Mouse (Mus musculus): ENCODE results near the gene Cep95. TPM values are rescaled to one million over a fixed set of nuclear protein-coding genes. Genes with fewer than 3 reads are reported as not detected.

The Cep95 gene
- polyA plus RNA-seq, 1 experiment from 2014 or later: 22.7 TPM

- Histone ChIP-seq H3K4me1 (no peaks in the 10 kb centered on the region), H3K9ac (no peak overlapping the region), H3K4me3 (no peak overlapping the region), H3K9me3 (replicated peaks) (no peaks in the 10 kb centered on the region), H3K4me2 (replicated peaks) (no peak overlapping the region), H3K36me3 (no peaks in the 10 kb centered on the region), H3K27me3 (no peaks in the 10 kb centered on the region), H3K27ac (no peak overlapping the region)
- 55% methylated on average over 5 of the region's 5 CpGs for WGBS
- no peak for ATAC-seq (ENCODE audit: low FRiP score)
Observed at GRCm38 (mm10) chr11:106755583-106755982, 33.5 kb upstream of the Cep95 start.

GRCm38 (mm10) chr11:106759028-106759427, 30.0 kb upstream of the Cep95 start:
- WGBS: 95% methylated on average over 3 of the region's 3 CpGs
- Histone ChIP-seq H3K36me3 (no peaks in the 10 kb centered on the region), H3K27ac (no peak overlapping the region), H3K4me2 (replicated peaks) (no peak overlapping the region), H3K27me3 (no peaks in the 10 kb centered on the region), H3K9me3 (replicated peaks) (no peaks in the 10 kb centered on the region), H3K4me1 (peaks cover 14% of the 10 kb centered on the region), H3K9ac (no peak overlapping the region), H3K4me3 (no peak overlapping the region)
- ATAC-seq (ENCODE audit: low FRiP score): no peak

GRCm38 (mm10) chr11:106760511-106760910, 28.5 kb upstream of the Cep95 start:
- Histone ChIP-seq H3K27ac (no peak overlapping the region), H3K4me2 (replicated peaks) (no peak overlapping the region), H3K9ac (no peak overlapping the region), H3K4me1 (peaks cover 14% of the 10 kb centered on the region), H3K36me3 (no peaks in the 10 kb centered on the region; the same call in 1 of the 2 replicates), H3K4me3 (no peak overlapping the region), H3K9me3 (replicated peaks) (no peaks in the 10 kb centered on the region), H3K27me3 (no peaks in the 10 kb centered on the region)
- ATAC-seq (ENCODE audit: low FRiP score): no peak
- WGBS: 92% methylated on average over 5 of the region's 5 CpGs

- Histone ChIP-seq H3K36me3 (peaks cover 12% of the 10 kb centered on the region), H3K4me2 (replicated peaks) (no peak overlapping the region), H3K27me3 (no peaks in the 10 kb centered on the region), H3K27ac (peak overlapping the region; percentile 68), H3K4me1 (peaks cover 14% of the 10 kb centered on the region), H3K4me3 (no peak overlapping the region), H3K9ac (no peak overlapping the region), H3K9me3 (replicated peaks) (no peaks in the 10 kb centered on the region)
- 47% methylated on average over 5 of the region's 5 CpGs for WGBS
- no peak for ATAC-seq (ENCODE audit: low FRiP score)
Observed at GRCm38 (mm10) chr11:106762139-106762799, 26.8 kb upstream of the Cep95 start.

- Histone ChIP-seq H3K4me1 (peaks cover 14% of the 10 kb centered on the region), H3K9me3 (replicated peaks) (peaks cover 4% of the 10 kb centered on the region; the same call in 1 of the 2 replicates), H3K4me2 (replicated peaks) (no peak overlapping the region), H3K27ac (peak overlapping the region; percentile 68; the same call in 1 of the 2 replicates), H3K27me3 (no peaks in the 10 kb centered on the region), H3K4me3 (no peak overlapping the region), H3K36me3 (peaks cover 17% of the 10 kb centered on the region), H3K9ac (no peak overlapping the region)
- ATAC-seq (ENCODE audit: low FRiP score): no peak
- 75% methylated on average over 9 of the region's 9 CpGs for WGBS
Observed at GRCm38 (mm10) chr11:106762800-106763185, 26.3 kb upstream of the Cep95 start.

GRCm38 (mm10) chr11:106766611-106767162, 22.4 kb upstream of the Cep95 start:
- no peak overlapping the region for H3K9ac ChIP-seq
- peaks cover 48% of the 10 kb centered on the region for H3K36me3 ChIP-seq
- WGBS: 91% methylated on average over 4 of the region's 4 CpGs
- no peaks in the 10 kb centered on the region for H3K27me3 ChIP-seq
- ATAC-seq (ENCODE audit: low FRiP score): no peak
- no peak overlapping the region for H3K27ac ChIP-seq
- no peak overlapping the region for H3K4me2 ChIP-seq (replicated peaks)
- H3K4me3 ChIP-seq: no peak overlapping the region
- peaks cover 9% of the 10 kb centered on the region; the same call in 1 of the 2 replicates for H3K9me3 ChIP-seq (replicated peaks)
- H3K4me1 ChIP-seq: peaks cover 12% of the 10 kb centered on the region

- H3K36me3 ChIP-seq: peaks cover 54% of the 10 kb centered on the region
- WGBS: 97% methylated on average over 4 of the region's 4 CpGs
- ATAC-seq (ENCODE audit: low FRiP score): no peak
Observed at GRCm38 (mm10) chr11:106767516-106767915, 21.5 kb upstream of the Cep95 start.

GRCm38 (mm10) chr11:106770195-106770974, 18.7 kb upstream of the Cep95 start:
- Histone ChIP-seq H3K4me1 (no peaks in the 10 kb centered on the region), H3K4me2 (replicated peaks) (no peak overlapping the region), H3K9ac (no peak overlapping the region), H3K27ac (no peak overlapping the region), H3K36me3 (peaks cover 82% of the 10 kb centered on the region), H3K4me3 (no peak overlapping the region), H3K9me3 (replicated peaks) (peaks cover 9% of the 10 kb centered on the region; the same call in 1 of the 2 replicates), H3K27me3 (no peaks in the 10 kb centered on the region)
- 99% methylated on average over 9 of the region's 9 CpGs for WGBS
- ATAC-seq (ENCODE audit: low FRiP score): no peak

More at GRCm38 (mm10) chr11:106767516-106767915, 21.5 kb upstream of the Cep95 start:
- Histone ChIP-seq H3K4me2 (replicated peaks) (no peak overlapping the region), H3K27ac (no peak overlapping the region), H3K4me3 (no peak overlapping the region), H3K4me1 (peaks cover 6% of the 10 kb centered on the region), H3K27me3 (no peaks in the 10 kb centered on the region), H3K9ac (no peak overlapping the region), H3K9me3 (replicated peaks) (peaks cover 9% of the 10 kb centered on the region; the same call in 1 of the 2 replicates)

GRCm38 (mm10) chr11:106773061-106773460, 16.0 kb upstream of the Cep95 start:
- H3K4me3 ChIP-seq: no peak overlapping the region
- H3K27me3 ChIP-seq: no peaks in the 10 kb centered on the region
- no peak for ATAC-seq (ENCODE audit: low FRiP score)
- H3K9ac ChIP-seq: no peak overlapping the region
- H3K9me3 ChIP-seq (replicated peaks): peaks cover 2% of the 10 kb centered on the region; the same call in 1 of the 2 replicates
- H3K27ac ChIP-seq: no peak overlapping the region
- H3K36me3 ChIP-seq: peaks cover 66% of the 10 kb centered on the region
- 89% methylated on average over 9 of the region's 9 CpGs for WGBS
- H3K4me2 ChIP-seq (replicated peaks): no peak overlapping the region
- H3K4me1 ChIP-seq: no peaks in the 10 kb centered on the region

GRCm38 (mm10) chr11:106776960-106777359, 12.1 kb upstream of the Cep95 start:
- Histone ChIP-seq H3K4me1 (peaks cover 5% of the 10 kb centered on the region; the same call in 1 of the 2 replicates), H3K4me2 (replicated peaks) (no peak overlapping the region), H3K36me3 (peaks cover 53% of the 10 kb centered on the region), H3K9me3 (replicated peaks) (no peaks in the 10 kb centered on the region), H3K4me3 (no peak overlapping the region), H3K9ac (no peak overlapping the region), H3K27me3 (no peaks in the 10 kb centered on the region), H3K27ac (no peak overlapping the region)
- 96% methylated on average over 4 of the region's 4 CpGs for WGBS
- ATAC-seq (ENCODE audit: low FRiP score): no peak

- peaks cover 5% of the 10 kb centered on the region; the same call in 1 of the 2 replicates for H3K4me1 ChIP-seq
- ATAC-seq (ENCODE audit: low FRiP score): no peak
- no peak overlapping the region for H3K4me3 ChIP-seq
- H3K9me3 ChIP-seq (replicated peaks): no peaks in the 10 kb centered on the region
- H3K27me3 ChIP-seq: no peaks in the 10 kb centered on the region
- peaks cover 53% of the 10 kb centered on the region for H3K36me3 ChIP-seq
- 97% methylated on average over 3 of the region's 3 CpGs for WGBS
- no peak overlapping the region for H3K27ac ChIP-seq
- no peak overlapping the region for H3K9ac ChIP-seq
- no peak overlapping the region for H3K4me2 ChIP-seq (replicated peaks)
Observed at GRCm38 (mm10) chr11:106777395-106777794, 11.7 kb upstream of the Cep95 start.

GRCm38 (mm10) chr11:106778132-106778531, 10.9 kb upstream of the Cep95 start:
- H3K36me3 ChIP-seq: peaks cover 52% of the 10 kb centered on the region
- 90% methylated on average over 7 of the region's 7 CpGs for WGBS
- H3K27ac ChIP-seq: no peak overlapping the region
- H3K4me3 ChIP-seq: no peak overlapping the region
- H3K27me3 ChIP-seq: no peaks in the 10 kb centered on the region
- no peak overlapping the region for H3K9ac ChIP-seq
- peaks cover 5% of the 10 kb centered on the region; the same call in 1 of the 2 replicates for H3K4me1 ChIP-seq
- no peaks in the 10 kb centered on the region for H3K9me3 ChIP-seq (replicated peaks)
- ATAC-seq (ENCODE audit: low FRiP score): no peak
- no peak overlapping the region for H3K4me2 ChIP-seq (replicated peaks)

All from hindbrain, embryonic 12.5 days (tissue).